Mouse (Mus musculus) forebrain, embryonic 13.5 days (tissue): ENCODE measurements around the gene Rgs8. TPM values are rescaled to one million over a fixed set of nuclear protein-coding genes. Genes with fewer than 3 reads are reported as not detected.

Source experiments
- ATAC-seq: fragments of 200-750 bp; cut with Nextera tagmentation; 2 replicates; pipeline ENCODE4 v1.8.0; 2017
- H3K27ac ChIP-seq: fragments of 300-500 bp; sonication (generic); 2 replicates; pipeline ENCODE4 v1.5.1; 2015; ENCODE audit warnings: inconsistent platforms, mild to moderate bottlenecking, moderate library complexity
- H3K27me3 ChIP-seq: fragments of 300-500 bp; sonication (generic); 2 replicates; pipeline ENCODE4 v1.6.1; 2015; ENCODE audit warnings: mild to moderate bottlenecking, inconsistent platforms
- H3K36me3 ChIP-seq: fragments of 300-500 bp; sonication (generic); 2 replicates; pipeline ENCODE4 v1.6.1; 2015; ENCODE audit warnings: mild to moderate bottlenecking, inconsistent platforms; ENCODE audit not compliant: poor library complexity, severe bottlenecking
- H3K4me1 ChIP-seq: fragments of 300-500 bp; sonication (generic); 2 replicates; pipeline ENCODE4 v1.6.1; 2015; ENCODE audit warnings: inconsistent platforms
- H3K4me2 ChIP-seq: fragments of 300-500 bp; sonication (generic); 2 replicates; pipeline ENCODE4 v1.6.1; 2015; ENCODE audit warnings: inconsistent platforms, mild to moderate bottlenecking, moderate library complexity
- H3K4me3 ChIP-seq: fragments of 300-500 bp; sonication (generic); 2 replicates; pipeline ENCODE4 v1.5.1; 2015; ENCODE audit warnings: mild to moderate bottlenecking, inconsistent platforms
- H3K9ac ChIP-seq: fragments of 300-500 bp; sonication (generic); 2 replicates; pipeline ENCODE4 v1.6.1; 2015; ENCODE audit warnings: mild to moderate bottlenecking, inconsistent platforms
- H3K9me3 ChIP-seq: fragments of 300-500 bp; sonication (generic); replicated peaks from 2 replicates; pipeline ENCODE4 v1.6.1; 2016; ENCODE audit warnings: inconsistent platforms
- WGBS: fragments of 180-500 bp; shearing (Covaris S2); methylation state at CpG from one replicate; pipeline ENCODE4 v1.1.7; 2015; 5-methylcytosine and 5-hydroxymethylcytosine counted together
- polyA plus RNA-seq: library from polyadenylated mRNA; unstranded; fragments of >200 nt; fragmentation: Nextera tagmentation; extraction: Ambion mirVana; gene quantifications from 2 replicates; pipeline ENCODE4 v1.2.1, GENCODE M21; 2015

The Rgs8 gene
- polyA plus RNA-seq, 1 experiment from 2014 or later = 14.6 TPM

DNA sequence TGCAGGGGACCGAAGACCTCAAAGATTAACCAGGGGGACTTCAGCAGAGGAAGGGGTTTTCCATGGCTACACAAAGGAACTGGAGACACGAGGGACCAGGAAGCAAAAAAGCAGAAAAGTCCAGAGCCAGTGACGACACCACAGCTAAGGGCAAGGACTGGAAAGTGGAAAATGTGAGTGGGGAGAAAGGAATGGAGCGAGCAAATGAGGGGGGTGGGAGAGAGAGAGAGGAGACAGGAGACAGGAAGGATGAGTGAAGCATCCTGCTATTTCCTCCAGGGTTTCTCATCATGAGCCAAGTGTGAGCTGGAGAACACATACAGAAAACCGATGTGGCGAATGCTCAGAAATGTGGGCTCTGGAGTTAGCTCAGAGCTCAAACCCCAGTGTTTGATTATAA is 83.3 kb downstream of the Rgs8 start:
- H3K9me3 ChIP-seq = no peaks in the 10 kb centered on the region
- no peak overlapping the region for H3K9ac ChIP-seq
- no peak overlapping the region for H3K4me2 ChIP-seq
- H3K36me3 ChIP-seq = no peaks in the 10 kb centered on the region
- peaks cover 13% of the 10 kb centered on the region for H3K27me3 ChIP-seq
- no peak overlapping the region for H3K27ac ChIP-seq
- WGBS = 73% methylated on average over 6 of the region's 6 CpGs
- peaks cover 55% of the 10 kb centered on the region for H3K4me1 ChIP-seq
- no peak overlapping the region for H3K4me3 ChIP-seq
- no peak for ATAC-seq

DNA sequence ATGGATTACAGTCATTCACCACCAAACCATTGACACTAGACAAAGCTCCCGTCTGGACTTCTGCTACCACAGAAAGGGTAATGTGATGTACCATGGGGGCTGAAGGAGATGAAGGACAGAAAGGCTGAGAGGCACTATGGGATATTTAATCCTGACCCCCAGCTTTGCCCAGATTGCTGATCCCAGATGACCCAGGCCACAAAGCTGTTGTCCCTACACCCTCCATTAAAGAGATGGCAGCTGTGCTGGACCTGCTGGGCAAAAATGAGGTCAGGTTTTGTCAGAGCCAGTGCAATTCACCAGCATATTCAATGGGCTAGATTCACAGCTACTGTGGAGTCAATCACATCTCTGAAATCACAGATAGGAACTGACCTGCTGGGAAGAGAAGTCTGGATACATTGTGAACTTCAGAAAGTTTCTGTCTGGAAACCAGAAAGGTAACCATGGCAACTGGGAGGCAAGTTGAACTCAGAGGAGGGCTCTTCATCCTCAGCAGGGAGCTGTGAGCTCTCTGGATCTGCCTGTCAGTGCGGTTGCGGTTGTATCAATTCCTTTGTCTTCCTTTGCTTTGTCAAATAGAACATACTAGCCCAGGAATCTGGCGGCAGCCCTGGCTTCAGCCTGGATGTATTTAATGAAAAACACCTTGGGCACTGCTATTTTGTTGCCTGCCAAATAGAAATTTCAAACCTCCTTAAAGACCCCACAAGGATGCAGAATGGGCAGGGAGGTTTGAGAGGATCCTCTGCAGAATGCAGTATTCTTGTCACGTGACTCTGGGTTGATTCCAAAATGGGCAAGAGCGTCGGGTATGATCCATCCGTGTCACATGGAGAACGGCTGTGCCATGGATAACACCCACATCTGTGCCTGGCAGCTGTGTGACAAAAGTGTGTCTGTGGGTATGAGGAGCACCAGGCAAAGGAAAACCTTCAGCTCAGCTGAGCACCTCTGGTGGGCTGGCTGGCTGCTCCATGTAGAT is 84.6 kb downstream of the Rgs8 start:
- peaks cover 61% of the 10 kb centered on the region for H3K4me1 ChIP-seq
- 27% methylated on average over 9 of the region's 9 CpGs for WGBS
- ATAC-seq = peak; percentile 5; the same call in 1 of the 2 replicates

DNA sequence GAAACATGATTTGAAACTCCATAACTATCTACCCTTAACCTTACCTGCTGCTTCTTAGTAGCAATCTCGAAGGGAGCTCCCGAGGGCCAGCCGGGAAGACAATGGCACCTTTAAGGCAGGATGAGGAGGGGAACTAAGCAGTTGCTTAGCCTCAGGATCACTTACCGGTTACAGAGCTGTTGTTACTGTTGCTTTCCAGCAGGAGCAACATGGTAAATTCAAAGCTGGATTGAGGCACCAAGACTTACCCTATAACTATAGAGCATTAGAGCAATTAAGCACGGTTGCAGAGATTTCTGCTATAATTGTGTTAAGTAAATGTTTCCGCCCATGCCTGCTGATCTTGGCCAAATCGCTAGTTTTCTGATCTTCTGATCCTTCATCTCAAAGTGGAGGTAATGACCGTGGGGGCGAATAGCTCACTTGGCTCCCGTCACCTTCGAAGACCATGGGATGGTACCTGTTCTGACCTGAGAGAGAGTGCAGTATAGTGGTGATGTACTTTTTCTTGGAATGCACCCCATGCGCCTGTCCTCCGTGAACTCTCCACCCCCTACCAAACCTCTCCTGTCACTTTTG is 86.7 kb downstream of the Rgs8 start:
- ATAC-seq = peak; percentile 26; the same call in 1 of the 2 replicates
- H3K4me2 ChIP-seq = peak overlapping the region; percentile 79
- peaks cover 66% of the 10 kb centered on the region for H3K4me1 ChIP-seq
- peak overlapping the region; percentile 68; the same call in 1 of the 2 replicates for H3K9ac ChIP-seq
- 21% methylated on average over 13 of the region's 13 CpGs for WGBS
- H3K27me3 ChIP-seq = peaks cover 14% of the 10 kb centered on the region
- H3K4me3 ChIP-seq = peak overlapping the region; percentile 51
- H3K27ac ChIP-seq = no peak overlapping the region
- peaks cover 15% of the 10 kb centered on the region for H3K36me3 ChIP-seq
- no peaks in the 10 kb centered on the region for H3K9me3 ChIP-seq

More for the DNA sequence above, 84.6 kb downstream of the Rgs8 start:
- Histone ChIP-seq H3K9me3 (no peaks in the 10 kb centered on the region), H3K4me2 (no peak overlapping the region), H3K27ac (peak overlapping the region; percentile 51), H3K27me3 (peaks cover 14% of the 10 kb centered on the region), H3K36me3 (no peaks in the 10 kb centered on the region), H3K9ac (no peak overlapping the region), H3K4me3 (no peak overlapping the region)

DNA sequence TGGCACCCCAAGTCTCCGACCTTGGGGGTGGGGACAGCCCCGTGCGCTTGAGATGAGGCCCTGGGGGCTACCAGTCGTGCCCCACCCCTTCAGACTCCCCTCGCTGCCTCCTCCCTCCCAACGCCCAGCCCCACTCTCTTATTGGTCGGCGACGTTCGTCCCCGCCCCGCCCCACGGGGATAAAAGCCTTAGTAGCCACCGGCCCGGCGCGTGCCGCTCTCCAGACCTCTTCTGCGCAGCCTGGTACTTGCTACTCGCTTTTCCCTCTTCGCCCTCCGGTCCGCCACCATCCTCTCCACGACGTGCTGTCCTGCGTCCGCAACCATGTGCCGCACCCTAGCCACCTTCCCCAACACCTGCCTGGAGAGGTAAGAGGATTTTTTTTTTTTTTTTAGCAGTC is 87.3 kb downstream of the Rgs8 start, which contains the start of gene Rgs16:
Gene Rgs16 (plus strand): TSS at position 205 of the 400 bp plus-strand sequence.
- ATAC-seq = peak; percentile 80
- Histone ChIP-seq H3K9ac (peak within 1 kb of the TSS; percentile 68), H3K4me3 (peak within 1 kb of the TSS; percentile 51), H3K36me3 (peaks cover 15% of the 10 kb centered on the region), H3K9me3 (no peaks in the 10 kb centered on the region), H3K27ac (0 out of 2 replicates have a peak within 1 kb of the TSS, but pooled peaks have one; percentile 31), H3K4me1 (peaks cover 70% of the 10 kb centered on the region), H3K27me3 (peaks cover 14% of the 10 kb centered on the region), H3K4me2 (peak within 1 kb of the TSS; percentile 79)
- WGBS = 2% methylated on average over 24 of the region's 28 CpGs

GRCm38 (mm10) chr1:153740775-153741400 is 88.1 kb downstream of the Rgs8 start:
- no peak for ATAC-seq

GRCm38 (mm10) chr1:153741551-153742316 is 88.9 kb downstream of the Rgs8 start:
- Histone ChIP-seq H3K27ac (peak overlapping the region; percentile 40; the same call in 1 of the 2 replicates), H3K4me1 (peaks cover 76% of the 10 kb centered on the region)
- ATAC-seq = no peak

More at GRCm38 (mm10) chr1:153740775-153741400, 88.1 kb downstream of the Rgs8 start:
- H3K27me3 ChIP-seq = peaks cover 14% of the 10 kb centered on the region
- H3K4me3 ChIP-seq = peak overlapping the region; percentile 51
- peak overlapping the region; percentile 79 for H3K4me2 ChIP-seq
- H3K9me3 ChIP-seq = no peaks in the 10 kb centered on the region
- H3K27ac ChIP-seq = 0 out of 2 replicates have a peak overlapping the region, but pooled peaks have one; percentile 31
- WGBS = 21% methylated on average over 12 of the region's 12 CpGs
- peaks cover 70% of the 10 kb centered on the region for H3K4me1 ChIP-seq
- peaks cover 15% of the 10 kb centered on the region for H3K36me3 ChIP-seq
- H3K9ac ChIP-seq = peak overlapping the region; percentile 68

GRCm38 (mm10) chr1:153742374-153743155 is 89.7 kb downstream of the Rgs8 start:
- no peaks in the 10 kb centered on the region for H3K9me3 ChIP-seq
- ATAC-seq = no peak
- H3K9ac ChIP-seq = peak overlapping the region; percentile 54
- peaks cover 15% of the 10 kb centered on the region for H3K36me3 ChIP-seq
- H3K4me3 ChIP-seq = peak overlapping the region; percentile 51
- peaks cover 14% of the 10 kb centered on the region for H3K27me3 ChIP-seq
- peak overlapping the region; percentile 79 for H3K4me2 ChIP-seq
- WGBS = 62% methylated on average over 11 of the region's 11 CpGs
- no peak overlapping the region for H3K27ac ChIP-seq
- peaks cover 68% of the 10 kb centered on the region for H3K4me1 ChIP-seq

More at GRCm38 (mm10) chr1:153741551-153742316, 88.9 kb downstream of the Rgs8 start:
- Histone ChIP-seq H3K4me2 (peak overlapping the region; percentile 79), H3K9me3 (no peaks in the 10 kb centered on the region), H3K36me3 (peaks cover 15% of the 10 kb centered on the region), H3K4me3 (peak overlapping the region; percentile 51), H3K27me3 (peaks cover 14% of the 10 kb centered on the region), H3K9ac (peak overlapping the region; percentile 68)
- 54% methylated on average over 18 of the region's 18 CpGs for WGBS

- Histone ChIP-seq H3K27me3 (peaks cover under 1% of the 10 kb centered on the region; the same call in 1 of the 2 replicates), H3K4me3 (no peak overlapping the region), H3K4me1 (peaks cover 69% of the 10 kb centered on the region), H3K9ac (no peak overlapping the region), H3K27ac (0 out of 2 replicates have a peak overlapping the region, but pooled peaks have one; percentile 11), H3K9me3 (no peaks in the 10 kb centered on the region), H3K4me2 (no peak overlapping the region), H3K36me3 (peaks cover 15% of the 10 kb centered on the region)
- WGBS = 71% methylated on average over 14 of the region's 14 CpGs
- peak; percentile 22; the same call in 1 of the 2 replicates for ATAC-seq
Observed at GRCm38 (mm10) chr1:153746119-153746670, 93.4 kb downstream of the Rgs8 start.

GRCm38 (mm10) chr1:153746728-153747127 is 93.9 kb downstream of the Rgs8 start:
- peaks cover 15% of the 10 kb centered on the region for H3K36me3 ChIP-seq
- H3K4me2 ChIP-seq = no peak overlapping the region
- no peaks in the 10 kb centered on the region for H3K27me3 ChIP-seq
- 3% methylated on average over 12 of the region's 12 CpGs for WGBS
- no peaks in the 10 kb centered on the region for H3K9me3 ChIP-seq
- no peak overlapping the region for H3K4me3 ChIP-seq
- no peak overlapping the region for H3K9ac ChIP-seq
- no peak overlapping the region for H3K27ac ChIP-seq
- 0 out of 2 replicates have a peak, but pooled peaks have one; percentile 1 for ATAC-seq
- H3K4me1 ChIP-seq = peaks cover 66% of the 10 kb centered on the region

- Histone ChIP-seq H3K4me2 (peak overlapping the region; percentile 17), H3K27me3 (no peaks in the 10 kb centered on the region), H3K27ac (no peak overlapping the region), H3K4me1 (peaks cover 60% of the 10 kb centered on the region), H3K4me3 (no peak overlapping the region), H3K9ac (no peak overlapping the region), H3K9me3 (no peaks in the 10 kb centered on the region), H3K36me3 (peaks cover 11% of the 10 kb centered on the region)
- WGBS = 71% methylated on average over 12 of the region's 12 CpGs
- ATAC-seq = no peak
Observed at GRCm38 (mm10) chr1:153747861-153748530, 95.2 kb downstream of the Rgs8 start.
